Mouse (Mus musculus): ENCODE measurements around the gene Trim44.

DNA sequence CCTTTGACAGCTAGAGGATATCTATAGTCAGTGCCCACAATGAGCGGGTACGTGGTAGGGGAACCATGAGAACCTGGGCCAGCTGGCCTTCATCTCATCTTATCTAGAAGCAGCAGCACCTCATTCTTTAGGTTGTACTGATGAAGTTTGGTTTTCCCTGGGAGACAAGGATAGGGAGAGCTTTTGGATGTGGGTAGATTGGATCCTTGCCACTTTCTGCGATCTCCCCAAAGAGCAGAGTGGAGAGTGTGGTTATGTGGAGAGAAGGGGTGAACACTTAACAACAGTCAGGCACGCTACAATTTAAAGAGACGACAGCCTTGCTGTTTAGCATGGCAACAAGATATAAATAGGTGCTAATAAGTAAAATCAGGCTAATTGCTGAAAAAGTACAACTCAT lies 119.0 kb downstream of the Trim44 start:
- TF ChIP-seq CTCF (IDR thresholded peaks at IDR 0.05; ENCODE audit: insufficient read depth, low read depth, low read length) (no peak), POLR2A (IDR thresholded peaks at IDR 0.05; ENCODE audit: insufficient read depth, low read depth, low read length) (no peak)
